ENCODE assay signal across 19 mouse cellular contexts in the genomic region with DNA sequence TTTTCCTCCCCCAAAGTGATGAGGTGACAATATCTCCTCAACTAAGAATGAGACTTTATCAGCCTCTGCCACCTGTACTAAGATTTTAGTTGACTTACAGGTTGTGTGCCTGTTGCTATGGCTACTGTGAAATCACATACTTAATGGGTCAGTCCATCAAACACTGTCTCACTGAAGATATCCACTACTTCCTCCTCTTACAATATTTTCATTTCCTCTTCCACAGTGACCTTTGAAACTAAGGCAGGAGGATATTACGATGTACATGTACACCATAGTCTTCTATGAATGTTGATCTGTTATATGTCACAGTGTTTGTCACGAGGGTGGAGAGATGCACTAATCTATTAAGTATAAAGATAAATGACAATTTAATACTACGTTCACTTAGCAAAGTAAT.
"Had no signal": no experiment of that assay in that cellular context is flagged by ENCODE, and none has a peak within 500 bp of the region (broad histone marks: within the 10 kb centered on the region; RNA-seq: fewer than 3 reads in every experiment).

No protein-coding gene starts in this region.

- H3K4me2 ChIP-seq: liver, embryonic 15.5 days; lung, embryonic 15.5 days; midbrain, embryonic 12.5 days; neural tube, embryonic 12.5 days; stomach, embryonic 15.5 days had no signal

- H3K9me3 ChIP-seq: liver, embryonic 15.5 days; lung, embryonic 15.5 days; megakaryocyte, embryonic 14.5 days; midbrain, embryonic 12.5 days; neural tube, embryonic 12.5 days; stomach, embryonic 15.5 days had no signal

- H3K4me1 ChIP-seq: liver, embryonic 15.5 days; lung, embryonic 15.5 days; megakaryocyte, embryonic 14.5 days; midbrain, embryonic 12.5 days; neural tube, embryonic 12.5 days; stomach, embryonic 15.5 days had no signal

- H3K27ac ChIP-seq: liver, embryonic 15.5 days; lung, embryonic 15.5 days; macrophage; midbrain, embryonic 12.5 days; neural tube, embryonic 12.5 days; stomach, embryonic 15.5 days; stomach, postnatal 0 days had no signal

- ATAC-seq: liver, postnatal 0 days; lung, postnatal 0 days; midbrain, embryonic 16.5 days had no signal

- H3K27me3 ChIP-seq: liver, embryonic 15.5 days; lung, embryonic 15.5 days; megakaryocyte, embryonic 14.5 days; midbrain, embryonic 12.5 days; neural tube, embryonic 12.5 days; stomach, embryonic 15.5 days had no signal

- H3K9ac ChIP-seq: liver, embryonic 15.5 days; liver, postnatal 0 days; lung, embryonic 15.5 days; midbrain, embryonic 12.5 days; neural tube, embryonic 12.5 days; stomach, embryonic 15.5 days had no signal

- H3K4me3 ChIP-seq: liver, embryonic 15.5 days; lung, embryonic 15.5 days; megakaryocyte, embryonic 14.5 days; midbrain, embryonic 12.5 days; neural tube, embryonic 12.5 days; stomach, embryonic 15.5 days had no signal

- DNase-seq: liver, postnatal 0 days; lung, adult 2 months; lung, postnatal 14 days; lung, postnatal 36 days; midbrain, embryonic 14.5 days; right cerebral cortex, postnatal 14 days; thymus, adult 2 months; thymus, postnatal 25 days; thymus, postnatal 4 days had no signal

- H3K36me3 ChIP-seq: liver, embryonic 15.5 days; lung, embryonic 15.5 days; midbrain, embryonic 12.5 days; neural tube, embryonic 12.5 days; stomach, embryonic 15.5 days had no signal
